Mouse (Mus musculus) forebrain, embryonic 16.5 days (tissue): ENCODE data around the gene Anapc2. TPM values are rescaled to one million over a fixed set of nuclear protein-coding genes. Genes with fewer than 3 reads are reported as not detected.
A peak's percentile ranks its signal among the peaks of the same experiment; 100 is the strongest.

Source experiments
- ATAC-seq: fragments of 200-750 bp; cut with Nextera tagmentation; 2 replicates; pipeline ENCODE4 v1.8.0; 2017; ENCODE audit warnings: mild to moderate bottlenecking, moderate library complexity
- H3K27ac ChIP-seq: fragments of 300-500 bp; sonication (generic); 2 replicates; pipeline ENCODE4 v1.5.1; 2014; ENCODE audit warnings: low read length, control low read depth
- H3K27me3 ChIP-seq: fragments of 300-500 bp; sonication (generic); replicated peaks from 2 replicates; pipeline ENCODE4 v1.6.1; 2014; ENCODE audit warnings: low read length; ENCODE audit not compliant: control insufficient read depth, insufficient read depth
- H3K36me3 ChIP-seq: fragments of 300-500 bp; sonication (generic); 2 replicates; pipeline ENCODE4 v1.6.1; 2014; ENCODE audit not compliant: control insufficient read depth, insufficient read depth
- H3K4me1 ChIP-seq: fragments of 300-500 bp; sonication (generic); replicated peaks from 2 replicates; pipeline ENCODE4 v1.6.1; 2014; ENCODE audit warnings: low read length; ENCODE audit not compliant: control insufficient read depth, insufficient read depth
- H3K4me2 ChIP-seq: fragments of 300-500 bp; sonication (generic); 2 replicates; pipeline ENCODE4 v1.6.1; 2014; ENCODE audit warnings: mild to moderate bottlenecking, low read length, control low read depth
- H3K4me3 ChIP-seq: fragments of 300-500 bp; sonication (generic); replicated peaks from 2 replicates; pipeline ENCODE4 v1.5.1; 2014; ENCODE audit warnings: mild to moderate bottlenecking, low read length, control low read depth
- H3K9ac ChIP-seq: fragments of 300-500 bp; sonication (generic); replicated peaks from 2 replicates; pipeline ENCODE4 v1.6.1; 2014; ENCODE audit warnings: low read depth, low read length, control low read depth
- H3K9me3 ChIP-seq: fragments of 300-500 bp; sonication (generic); 2 replicates; pipeline ENCODE4 v1.6.1; 2016; ENCODE audit warnings: low read length; ENCODE audit not compliant: control insufficient read depth
- WGBS: fragments of 180-500 bp; shearing (Covaris S2); extraction: QIAGEN DNeasy Blood & Tissue Kit; methylation state at CpG from one replicate; pipeline ENCODE4 v1.1.7; 2014; 5-methylcytosine and 5-hydroxymethylcytosine counted together
- polyA plus RNA-seq: library from polyadenylated mRNA; unstranded; fragments of >200 nt; fragmentation: Nextera tagmentation; extraction: Ambion mirVana; gene quantifications from 2 replicates; pipeline ENCODE4 v1.2.1, GENCODE M21; 2015

The Anapc2 gene
- polyA plus RNA-seq, 1 experiment from 2014 or later = 159 TPM

DNA sequence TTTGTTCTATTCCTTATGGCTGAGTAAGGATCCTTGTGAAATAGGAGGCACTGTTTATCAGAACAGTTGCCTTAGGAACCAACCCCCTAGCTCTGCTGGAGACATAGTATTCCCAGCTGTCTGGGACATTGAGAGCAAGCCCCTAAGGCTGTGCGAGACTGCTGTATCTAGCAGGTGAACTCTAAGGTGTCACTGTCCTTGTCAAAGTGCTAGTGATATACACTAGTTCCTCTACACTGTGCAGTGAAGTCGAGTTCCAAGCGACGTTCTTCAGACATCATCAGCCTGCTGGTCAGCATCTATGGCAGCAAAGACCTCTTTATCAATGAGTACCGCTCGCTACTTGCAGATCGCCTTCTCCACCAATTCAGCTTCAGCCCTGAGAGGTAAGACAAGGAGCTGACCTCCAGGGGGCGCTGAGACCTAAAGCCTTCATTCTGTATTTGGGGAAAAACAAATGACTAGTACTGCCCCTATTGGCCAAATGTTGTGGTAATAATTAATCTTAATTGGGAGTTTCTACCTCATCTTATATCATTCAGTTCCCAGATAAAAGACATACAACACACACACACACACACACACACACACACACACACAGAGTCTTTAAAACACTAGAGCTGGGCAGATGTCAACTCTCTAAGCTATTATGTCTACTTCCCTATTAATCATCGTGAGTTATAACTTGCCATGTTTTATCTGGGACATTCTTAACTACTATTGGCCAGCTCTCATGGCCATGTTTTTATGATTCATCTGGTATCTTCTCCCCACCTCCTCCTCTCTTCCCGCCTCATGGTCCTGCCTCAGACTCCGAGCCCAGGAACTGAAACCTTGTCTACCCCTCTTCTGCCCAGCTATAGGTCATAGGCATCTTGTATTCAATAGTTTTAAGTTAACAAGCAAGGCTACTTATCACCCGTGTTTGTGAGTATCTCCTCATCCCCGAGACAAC is 6.9 kb downstream of the Anapc2 start:
- Histone ChIP-seq H3K9me3 (no peaks in the 10 kb centered on the region), H3K4me2 (no peak overlapping the region), H3K27me3 (no peaks in the 10 kb centered on the region), H3K27ac (no peak overlapping the region), H3K4me1 (0 out of 2 replicates have a peak, but pooled peaks cover 3% of the 10 kb centered on the region), H3K4me3 (no peak overlapping the region), H3K9ac (no peak overlapping the region), H3K36me3 (peaks cover 50% of the 10 kb centered on the region)
- ATAC-seq = 0 out of 2 replicates have a peak, but pooled peaks have one; percentile 26
- 59% methylated on average over 13 of the region's 13 CpGs for WGBS

DNA sequence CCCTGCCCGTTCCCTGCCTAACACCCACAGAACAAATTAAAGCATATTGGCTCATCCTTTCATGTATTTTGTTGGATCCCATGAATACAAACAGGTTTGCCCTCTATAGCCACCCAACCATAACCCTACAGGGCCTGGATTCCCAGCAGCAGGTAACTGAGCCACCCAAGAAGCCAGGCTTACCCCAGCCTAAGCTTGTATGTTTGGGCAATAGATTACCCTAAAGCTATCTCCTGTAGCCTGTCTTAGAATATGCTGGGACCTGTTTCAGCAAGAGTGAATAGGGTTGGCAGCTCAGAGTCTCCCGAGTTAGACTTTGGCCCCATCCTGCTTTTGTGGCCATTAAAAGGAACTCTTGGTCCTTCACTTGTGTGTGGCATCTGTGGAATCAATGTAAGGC is 13.3 kb downstream of the Anapc2 start:
- Histone ChIP-seq H3K27ac (no peak overlapping the region), H3K4me3 (no peak overlapping the region), H3K4me2 (no peak overlapping the region), H3K36me3 (peaks cover 23% of the 10 kb centered on the region), H3K9me3 (no peaks in the 10 kb centered on the region), H3K4me1 (peaks cover 10% of the 10 kb centered on the region), H3K9ac (no peak overlapping the region), H3K27me3 (peaks cover 23% of the 10 kb centered on the region)
- WGBS = 94% methylated on average over 2 of the region's 2 CpGs
- ATAC-seq = no peak

DNA sequence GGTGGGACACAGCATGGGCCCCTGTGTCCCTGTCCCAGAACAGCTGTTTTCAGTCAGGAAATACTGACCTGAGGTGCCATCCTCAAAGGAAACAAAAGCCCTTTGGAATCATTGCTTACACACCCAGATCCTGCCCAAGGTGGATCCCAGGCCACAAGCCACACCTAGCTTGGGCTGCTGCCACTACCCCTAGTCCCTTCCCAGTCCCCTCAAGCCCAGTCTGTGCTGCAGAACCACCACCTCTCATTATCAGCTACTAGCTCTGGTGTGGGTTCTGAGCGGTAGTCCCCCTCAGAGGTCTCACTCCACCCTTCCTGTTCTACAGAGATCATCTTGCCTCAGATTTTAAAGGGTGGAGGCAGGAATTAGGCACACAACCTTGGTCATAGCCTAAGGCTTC is 14.0 kb downstream of the Anapc2 start:
- H3K4me1 ChIP-seq = peaks cover 18% of the 10 kb centered on the region
- H3K4me3 ChIP-seq = no peak overlapping the region
- no peak overlapping the region for H3K9ac ChIP-seq
- H3K36me3 ChIP-seq = peaks cover 18% of the 10 kb centered on the region
- no peak overlapping the region for H3K4me2 ChIP-seq
- no peak for ATAC-seq
- no peaks in the 10 kb centered on the region for H3K9me3 ChIP-seq
- no peak overlapping the region for H3K27ac ChIP-seq
- peaks cover 30% of the 10 kb centered on the region for H3K27me3 ChIP-seq
- WGBS = 100% methylated on average over 1 of the region's 1 CpGs

DNA sequence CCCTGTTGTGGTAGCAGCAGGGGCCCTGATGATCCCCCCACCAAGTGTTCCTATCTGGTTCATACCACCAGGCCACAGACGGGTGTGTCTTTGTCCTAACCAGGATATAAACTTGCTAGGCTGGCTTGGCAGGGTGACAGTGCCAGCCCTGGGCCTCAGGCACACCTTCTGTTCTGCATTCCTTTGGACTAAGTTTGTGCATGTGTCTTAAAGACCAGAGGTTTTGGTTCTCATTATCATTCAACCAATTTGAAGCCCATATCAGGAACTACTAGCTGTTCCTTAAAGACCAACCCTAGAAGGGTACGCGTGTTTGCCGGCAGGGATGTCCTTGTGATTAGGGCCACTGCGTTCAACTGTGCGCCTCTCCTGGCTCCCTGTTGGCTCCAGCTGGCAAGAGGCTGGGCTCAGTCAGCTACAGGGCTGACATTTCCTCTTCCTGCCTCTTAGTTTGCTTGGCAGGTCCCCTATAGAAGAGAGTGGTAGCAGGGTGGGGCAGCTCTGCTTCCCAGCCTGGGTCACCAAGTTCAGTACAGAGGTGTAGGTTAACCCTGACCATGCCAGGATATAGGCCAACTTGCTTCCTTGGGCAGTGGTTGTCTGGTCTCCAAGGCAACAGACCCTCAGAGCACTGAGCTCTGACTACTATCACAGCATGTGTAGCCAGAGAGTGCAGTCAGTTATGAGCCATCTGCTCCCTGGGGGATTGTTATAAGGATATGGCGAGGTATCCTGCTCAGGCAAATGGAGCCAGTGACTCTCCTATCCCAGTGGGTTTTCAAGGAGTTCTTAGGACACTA is 14.8 kb downstream of the Anapc2 start:
- no peak overlapping the region for H3K4me2 ChIP-seq
- H3K27me3 ChIP-seq = peaks cover 37% of the 10 kb centered on the region
- no peak for ATAC-seq
- H3K9me3 ChIP-seq = no peaks in the 10 kb centered on the region
- WGBS = 63% methylated on average over 7 of the region's 7 CpGs
- no peak overlapping the region for H3K27ac ChIP-seq
- peaks cover 21% of the 10 kb centered on the region for H3K4me1 ChIP-seq
- H3K9ac ChIP-seq = no peak overlapping the region
- peaks cover 17% of the 10 kb centered on the region for H3K36me3 ChIP-seq
- no peak overlapping the region for H3K4me3 ChIP-seq

DNA sequence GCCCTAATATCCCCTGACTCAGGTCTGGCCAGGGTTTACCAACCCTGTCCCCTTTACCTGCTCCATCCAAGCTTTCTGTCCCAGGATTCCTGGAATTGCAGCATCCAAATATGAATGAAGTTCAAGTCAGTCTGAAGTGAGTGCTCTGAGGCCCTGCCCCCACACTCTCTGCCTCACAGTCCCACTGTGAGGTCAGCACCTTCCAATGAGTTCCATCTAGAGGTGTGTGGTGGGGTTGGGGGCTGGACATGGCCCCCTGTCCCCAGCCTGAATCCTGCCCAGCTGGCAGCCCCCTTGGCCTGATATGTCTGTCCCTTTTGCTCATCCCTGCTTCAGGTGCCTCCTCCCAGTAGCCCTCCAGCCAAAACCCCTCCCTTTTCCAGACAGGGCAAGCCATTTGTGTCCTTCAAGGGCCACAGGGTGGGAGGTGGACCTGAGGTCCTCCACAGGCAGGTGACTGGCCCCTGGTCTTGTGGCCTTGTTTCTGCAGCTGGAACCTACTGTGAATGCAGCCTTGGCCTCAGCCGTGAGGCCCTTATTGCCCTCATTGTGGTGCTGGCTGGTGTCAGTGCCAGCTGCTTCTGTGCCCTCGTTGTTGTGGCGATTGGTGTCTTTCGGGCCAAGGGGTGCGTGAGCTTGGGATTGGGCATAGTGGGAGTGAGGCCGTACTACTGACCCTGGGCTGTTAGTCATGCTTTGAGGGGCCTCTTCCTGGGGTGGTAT is 15.8 kb downstream of the Anapc2 start, which contains the start of gene Tmem210:
Tmem210 (plus strand) TSS at position 219 of the 723 bp plus-strand sequence.
- Histone ChIP-seq H3K9ac (no peak within 1 kb of the TSS), H3K27ac (no peak within 1 kb of the TSS), H3K27me3 (peaks cover 48% of the 10 kb centered on the region), H3K4me2 (no peak within 1 kb of the TSS), H3K4me3 (no peak within 1 kb of the TSS), H3K36me3 (peaks cover 16% of the 10 kb centered on the region; the same call in 1 of the 2 replicates), H3K9me3 (no peaks in the 10 kb centered on the region), H3K4me1 (peaks cover 28% of the 10 kb centered on the region)
- ATAC-seq = no peak
- 73% methylated on average over 6 of the region's 6 CpGs for WGBS

DNA sequence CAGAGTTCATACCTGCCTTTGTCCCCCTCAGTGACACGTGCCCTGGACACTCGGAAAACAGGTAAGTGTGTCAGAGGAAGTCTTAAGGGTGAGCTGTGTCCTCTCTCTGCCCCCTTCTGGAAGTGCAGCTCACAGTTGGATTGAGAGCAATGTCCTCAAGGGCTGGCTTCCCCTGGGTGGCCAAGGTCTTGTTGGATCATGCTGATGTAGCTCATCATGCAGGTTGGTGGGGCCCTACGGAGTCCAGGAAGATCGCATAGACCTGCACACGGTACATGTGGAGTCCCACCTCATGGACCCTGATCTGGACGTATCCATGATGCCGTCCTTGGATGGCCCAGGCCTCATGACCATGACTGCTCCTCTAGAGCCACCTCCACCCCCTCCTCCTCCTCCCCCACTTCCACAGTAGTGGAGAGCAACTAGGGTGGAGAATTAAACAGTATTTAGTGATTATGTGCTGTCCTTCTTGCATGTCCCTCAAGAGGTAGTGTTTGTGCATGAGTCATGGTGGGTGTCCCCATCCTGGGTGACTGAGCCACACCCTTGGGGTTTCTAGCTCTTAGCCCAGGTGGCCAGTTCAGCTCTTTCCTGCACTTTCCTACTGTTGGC is 16.6 kb downstream of the Anapc2 start:
- Histone ChIP-seq H3K36me3 (peaks cover 13% of the 10 kb centered on the region; the same call in 1 of the 2 replicates), H3K27ac (no peak overlapping the region), H3K4me2 (no peak overlapping the region), H3K4me1 (peaks cover 28% of the 10 kb centered on the region), H3K9ac (no peak overlapping the region), H3K9me3 (no peaks in the 10 kb centered on the region), H3K27me3 (peaks cover 49% of the 10 kb centered on the region), H3K4me3 (no peak overlapping the region)
- WGBS = 79% methylated on average over 7 of the region's 7 CpGs
- no peak for ATAC-seq

DNA sequence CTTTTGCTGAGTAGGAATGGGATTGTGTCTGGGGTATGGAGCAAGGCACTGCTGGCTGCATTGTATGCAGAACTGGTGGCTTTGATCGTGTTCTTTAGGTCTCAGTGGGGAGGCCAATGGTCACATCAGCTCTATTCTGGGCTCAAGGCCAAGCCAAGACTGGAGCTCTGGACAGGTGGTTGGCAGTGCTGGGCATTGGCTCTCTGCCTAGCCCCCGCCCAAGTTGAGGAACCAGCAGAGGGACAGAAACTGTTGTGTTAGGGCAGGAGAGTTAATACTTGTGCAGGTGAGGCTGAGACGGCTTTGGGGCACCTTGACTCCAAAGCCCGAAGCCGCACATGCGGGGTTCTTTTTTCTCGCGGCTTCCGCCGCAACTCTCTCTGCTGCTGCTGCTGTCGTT is 17.4 kb downstream of the Anapc2 start, which contains the start of gene Lrrc26:
Lrrc26 (plus strand) TSS at position 265 of the 400 bp plus-strand sequence.
- Histone ChIP-seq H3K4me2 (peak within 1 kb of the TSS; percentile 49), H3K27me3 (peaks cover 49% of the 10 kb centered on the region), H3K27ac (no peak within 1 kb of the TSS), H3K9me3 (no peaks in the 10 kb centered on the region), H3K9ac (peak within 1 kb of the TSS; percentile 35; the same call in 1 of the 2 replicates), H3K4me3 (peak within 1 kb of the TSS; percentile 25), H3K36me3 (peaks cover 9% of the 10 kb centered on the region; the same call in 1 of the 2 replicates), H3K4me1 (peaks cover 28% of the 10 kb centered on the region)
- no peak for ATAC-seq
- whole genome bisulfite sequencing = 10% methylated on average over 11 of the region's 11 CpGs

DNA sequence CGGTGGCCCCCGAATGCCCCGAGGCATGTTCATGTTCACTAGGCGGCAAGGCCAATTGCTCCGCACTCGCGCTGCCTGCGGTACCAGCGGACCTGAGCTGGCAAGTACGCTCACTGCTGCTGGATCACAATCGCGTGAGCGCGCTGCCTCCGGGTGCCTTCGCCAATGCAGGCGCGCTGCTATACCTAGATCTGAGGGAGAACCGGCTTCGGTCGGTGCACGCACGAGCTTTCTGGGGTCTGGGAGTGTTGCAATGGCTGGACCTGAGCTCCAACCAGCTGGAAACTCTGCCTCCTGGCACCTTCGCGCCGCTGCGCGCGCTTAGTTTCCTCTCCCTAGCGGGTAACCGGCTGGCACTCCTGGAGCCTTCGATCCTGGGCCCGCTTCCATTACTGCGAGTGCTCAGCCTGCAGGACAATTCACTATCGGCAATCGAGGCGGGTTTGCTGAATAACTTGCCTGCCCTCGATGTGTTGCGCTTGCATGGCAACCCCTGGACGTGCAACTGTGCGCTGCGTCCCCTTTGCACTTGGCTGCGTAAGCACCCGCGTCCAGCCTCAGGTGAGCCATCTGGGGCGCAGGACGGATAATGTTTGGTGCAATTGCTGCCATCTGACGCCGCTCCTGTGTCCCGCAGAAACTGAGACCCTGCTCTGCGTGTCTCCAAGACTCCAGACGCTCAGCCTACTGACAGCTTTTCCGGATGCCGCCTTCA is 18.0 kb downstream of the Anapc2 start:
- H3K9me3 ChIP-seq = no peaks in the 10 kb centered on the region
- H3K4me2 ChIP-seq = peak overlapping the region; percentile 49
- H3K27me3 ChIP-seq = peaks cover 52% of the 10 kb centered on the region
- 2% methylated on average over 54 of the region's 54 CpGs for WGBS
- peak overlapping the region; percentile 25 for H3K4me3 ChIP-seq
- peaks cover 28% of the 10 kb centered on the region for H3K4me1 ChIP-seq
- no peak overlapping the region for H3K27ac ChIP-seq
- peak overlapping the region; percentile 35; the same call in 1 of the 2 replicates for H3K9ac ChIP-seq
- peak; percentile 38; the same call in 1 of the 2 replicates for ATAC-seq
- peaks cover 7% of the 10 kb centered on the region; the same call in 1 of the 2 replicates for H3K36me3 ChIP-seq
